Mouse (Mus musculus): ENCODE measurements around the gene Rpsa. TPM values are rescaled to one million over a fixed set of nuclear protein-coding genes. Genes with fewer than 3 reads are reported as not detected.

The Rpsa gene
- total RNA-seq (2021), result 100 to 1,000 TPM; 395 to 503 TPM
- long read RNA-seq, experiment 1, transcript Rpsa-201 (7 exons, 1,938 nt), result major isoform, 49 of 69 reads
- long read RNA-seq, experiment 1, partial matches to known transcripts, result 16 of 69 reads
- long read RNA-seq, experiment 1, other reads (novel, unspliced or antisense), result 1 of 69 reads
- long read RNA-seq, experiment 2, transcript Rpsa-201 (7 exons, 1,938 nt), result major isoform, 69 of 88 reads
- long read RNA-seq, experiment 2, partial matches to known transcripts, result 16 of 88 reads
- long read RNA-seq, experiment 2, other reads (novel, unspliced or antisense), result 2 of 88 reads

DNA sequence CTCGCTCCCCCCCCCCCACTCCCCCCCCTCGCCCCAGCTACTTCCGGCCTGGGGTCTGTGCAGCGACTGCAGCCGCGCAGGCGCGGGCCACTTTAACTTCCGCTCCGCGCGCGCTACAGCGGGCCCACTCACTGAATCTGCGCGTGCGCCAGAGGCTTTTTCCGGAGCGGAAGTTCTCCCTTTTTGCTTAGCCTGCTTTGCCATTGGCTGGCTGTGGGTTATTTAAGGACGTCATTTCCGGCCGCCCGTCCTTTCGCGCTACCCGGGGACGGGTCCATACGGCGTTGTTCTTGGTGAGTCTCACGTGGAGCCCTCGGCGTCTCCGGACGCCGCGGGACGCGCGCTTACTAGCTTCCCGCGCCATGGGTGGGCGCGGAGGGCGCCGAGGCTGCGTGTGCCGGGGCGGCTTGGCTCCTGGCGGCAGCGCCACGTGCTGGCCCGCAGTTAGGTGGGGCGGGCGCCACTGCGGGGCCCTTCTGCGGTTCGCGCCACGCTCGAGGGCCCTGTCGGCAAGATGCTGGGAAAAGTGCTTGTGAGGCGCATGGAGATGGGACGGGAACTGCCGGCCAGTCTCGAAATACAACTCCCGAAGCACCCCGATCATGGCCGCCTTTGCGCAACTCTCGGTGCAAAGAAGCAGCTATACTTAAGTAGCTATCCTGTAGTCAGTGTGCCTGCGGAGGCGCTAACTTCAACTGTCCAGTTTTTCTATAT, at the start of gene Rpsa:
Gene Rpsa, plus strand, starts transcription at position 152 of the 714 bp plus-strand sequence.
- peak within 1 kb of the TSS; percentile 95 for H3K27ac ChIP-seq
- TF ChIP-seq CTCF (IDR thresholded peaks at IDR 0.05), result no peak
- intact Hi-C loops (cut with DNase I), result loop anchor here (1.0 kb wide), 1 partner anchor 17 kb away; the partner anchor contains the start of gene Slc25a38
- H3K4me3 ChIP-seq, result peak within 1 kb of the TSS; percentile 97
- DNase-seq, result peak; percentile 98

DNA sequence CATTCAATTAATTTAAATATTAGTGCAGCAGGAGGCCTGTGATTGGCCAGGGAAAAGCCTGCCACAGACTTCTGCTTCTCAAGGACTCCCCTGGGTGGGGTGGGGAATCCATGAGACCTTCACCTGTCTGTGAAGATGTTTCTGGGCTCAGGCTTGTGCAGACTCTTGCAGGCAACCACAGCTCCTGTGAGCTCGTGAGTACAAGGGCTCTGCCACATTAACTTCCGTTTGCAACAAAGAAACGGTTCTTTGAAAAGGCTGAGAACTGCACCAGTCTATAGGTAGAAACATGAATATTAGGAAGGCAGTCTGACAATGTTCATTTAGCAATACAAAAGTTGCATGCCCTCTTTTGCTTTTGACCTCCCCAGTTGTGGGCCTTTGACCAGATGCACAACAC, 49.2 kb upstream of the Rpsa start:
- intact Hi-C loops (cut with DNase I), result loop anchor here (10.0 kb wide), 1 partner anchor 143 kb away; the partner anchor contains the start of genes Gorasp1 and Ttc21a
- no peak overlapping the region for H3K4me3 ChIP-seq
- no peak for DNase-seq
- H3K27ac ChIP-seq, result no peak overlapping the region
- no peak for TF ChIP-seq CTCF (IDR thresholded peaks at IDR 0.05)

DNA sequence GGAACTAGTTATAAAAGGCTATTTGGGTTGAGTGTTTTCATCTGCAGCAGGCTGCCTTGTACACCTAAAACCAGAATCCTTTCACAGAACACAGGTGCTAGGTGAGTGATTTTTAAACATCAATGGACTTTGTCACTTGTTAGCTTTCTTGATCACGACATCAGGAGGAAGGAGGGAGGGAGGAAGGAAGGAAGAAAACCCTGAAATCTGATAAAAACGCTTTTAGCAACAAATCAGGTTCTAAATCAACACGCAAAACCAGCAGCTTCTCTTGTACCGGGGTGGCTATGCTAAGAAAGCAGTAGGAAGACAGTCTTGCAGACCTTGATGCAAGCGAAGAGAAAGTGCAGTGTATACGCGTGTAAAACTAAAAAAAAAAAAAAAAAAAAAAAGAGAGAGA, 47.6 kb upstream of the Rpsa start:
- intact Hi-C loops (cut with DNase I), result loop anchor here (10.0 kb wide), 1 partner anchor 145 kb away; the partner anchor contains the start of genes Gorasp1 and Ttc21a
- Histone ChIP-seq H3K4me3 (no peak overlapping the region), H3K27ac (no peak overlapping the region)
- TF ChIP-seq CTCF (IDR thresholded peaks at IDR 0.05), result no peak
- DNase-seq, result no peak

DNA sequence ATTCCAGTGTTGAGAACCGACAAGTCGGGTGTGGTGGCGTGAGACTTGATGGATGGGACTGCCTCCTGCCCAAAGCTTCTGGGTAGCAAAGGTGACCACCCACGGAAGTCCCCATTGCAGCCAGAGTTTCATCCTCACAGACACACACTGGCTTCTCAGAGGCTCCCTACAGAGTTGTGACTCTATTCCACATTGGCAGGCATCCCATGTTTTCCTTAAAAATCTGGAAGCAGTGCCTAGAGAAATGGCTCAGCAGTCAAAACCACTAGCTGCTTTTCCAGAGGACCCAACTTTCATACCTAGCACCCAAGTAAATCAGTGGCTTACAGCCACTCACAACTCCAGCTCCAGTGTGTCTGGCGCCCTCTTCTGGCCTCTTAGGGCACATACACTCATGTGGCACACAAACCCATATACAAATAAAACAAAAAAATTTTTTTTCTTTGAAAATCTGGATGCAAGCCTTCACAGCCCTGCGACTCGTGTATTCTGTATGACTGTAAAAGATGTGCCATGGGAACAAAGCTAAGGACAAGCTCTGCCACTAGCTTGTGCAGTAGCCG, 46.9 kb upstream of the Rpsa start:
- TF ChIP-seq CTCF (IDR thresholded peaks at IDR 0.05), result peak; percentile 17; the same call in 1 of the 2 replicates
- intact Hi-C loops (cut with DNase I), result no loop called here
- Histone ChIP-seq H3K27ac (no peak overlapping the region), H3K4me3 (no peak overlapping the region)
- no peak for DNase-seq

DNA sequence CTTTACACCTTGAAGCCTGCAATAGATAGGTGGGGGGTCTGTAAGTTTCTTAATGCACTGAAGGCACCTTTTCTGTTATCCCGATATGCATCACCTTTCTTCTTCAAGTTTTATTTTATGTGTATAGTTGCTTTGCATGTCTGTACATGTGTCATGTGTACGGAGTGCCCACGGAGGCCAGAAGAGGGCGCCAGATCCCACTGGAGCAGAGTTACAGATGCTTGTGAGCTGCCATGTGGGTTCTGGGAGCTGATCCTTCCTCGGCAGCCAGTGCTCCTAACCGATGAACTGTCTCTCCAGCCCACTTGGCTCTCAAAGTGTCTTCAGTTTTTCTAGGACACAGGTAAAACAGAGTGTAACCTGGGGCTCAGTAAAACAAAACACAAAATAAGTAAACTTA, 46.2 kb upstream of the Rpsa start:
- DNase-seq, result no peak
- Histone ChIP-seq H3K27ac (no peak overlapping the region), H3K4me3 (no peak overlapping the region)
- TF ChIP-seq CTCF (IDR thresholded peaks at IDR 0.05), result no peak; the same call in 1 of the 2 replicates
- intact Hi-C loops (cut with DNase I), result no loop called here

DNA sequence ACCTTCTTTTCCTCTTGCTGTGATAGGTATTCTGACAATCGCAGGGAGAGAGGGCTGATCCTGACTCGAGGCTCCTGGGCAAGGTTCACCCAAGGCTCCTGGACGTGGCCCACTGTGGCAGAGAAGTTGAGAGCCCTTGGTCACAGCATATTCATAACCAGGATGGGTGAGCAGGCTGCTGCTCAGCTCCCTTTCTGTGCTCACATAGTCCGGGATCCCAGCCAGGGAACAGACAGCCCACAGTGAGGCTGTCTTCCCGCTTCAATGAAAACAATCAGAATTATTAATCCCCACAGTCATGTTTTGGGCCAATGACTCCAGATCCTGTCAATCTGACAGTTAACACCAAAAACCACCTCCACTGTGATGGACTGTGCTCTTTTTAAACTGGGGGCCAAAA, 45.5 kb upstream of the Rpsa start:
- Histone ChIP-seq H3K4me3 (no peak overlapping the region), H3K27ac (no peak overlapping the region)
- DNase-seq, result no peak
- TF ChIP-seq CTCF (IDR thresholded peaks at IDR 0.05), result no peak
- intact Hi-C loops (cut with DNase I), result no loop called here

DNA sequence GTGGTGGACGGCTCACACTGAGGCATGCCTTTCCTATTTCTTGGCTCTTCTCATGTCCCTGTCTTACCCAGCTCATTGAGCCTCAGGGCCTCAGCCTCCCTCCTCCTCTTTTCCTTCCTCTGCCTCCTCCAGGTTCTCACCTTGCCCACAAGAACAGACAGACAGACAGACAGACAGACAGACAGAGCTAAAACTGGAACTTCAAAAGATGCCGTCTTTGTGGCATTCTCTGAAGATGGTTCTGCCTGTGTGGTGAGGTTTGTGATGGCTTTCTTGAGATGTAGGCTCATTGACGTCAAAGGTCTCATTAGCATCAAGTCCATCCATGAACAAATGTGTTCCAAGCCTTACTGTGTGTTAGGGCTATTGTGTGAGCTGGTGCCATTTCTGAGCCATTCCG, 44.8 kb upstream of the Rpsa start:
- no peak for DNase-seq
- intact Hi-C loops (cut with DNase I), result no loop called here
- TF ChIP-seq CTCF (IDR thresholded peaks at IDR 0.05), result no peak
- Histone ChIP-seq H3K27ac (no peak overlapping the region), H3K4me3 (no peak overlapping the region)

DNA sequence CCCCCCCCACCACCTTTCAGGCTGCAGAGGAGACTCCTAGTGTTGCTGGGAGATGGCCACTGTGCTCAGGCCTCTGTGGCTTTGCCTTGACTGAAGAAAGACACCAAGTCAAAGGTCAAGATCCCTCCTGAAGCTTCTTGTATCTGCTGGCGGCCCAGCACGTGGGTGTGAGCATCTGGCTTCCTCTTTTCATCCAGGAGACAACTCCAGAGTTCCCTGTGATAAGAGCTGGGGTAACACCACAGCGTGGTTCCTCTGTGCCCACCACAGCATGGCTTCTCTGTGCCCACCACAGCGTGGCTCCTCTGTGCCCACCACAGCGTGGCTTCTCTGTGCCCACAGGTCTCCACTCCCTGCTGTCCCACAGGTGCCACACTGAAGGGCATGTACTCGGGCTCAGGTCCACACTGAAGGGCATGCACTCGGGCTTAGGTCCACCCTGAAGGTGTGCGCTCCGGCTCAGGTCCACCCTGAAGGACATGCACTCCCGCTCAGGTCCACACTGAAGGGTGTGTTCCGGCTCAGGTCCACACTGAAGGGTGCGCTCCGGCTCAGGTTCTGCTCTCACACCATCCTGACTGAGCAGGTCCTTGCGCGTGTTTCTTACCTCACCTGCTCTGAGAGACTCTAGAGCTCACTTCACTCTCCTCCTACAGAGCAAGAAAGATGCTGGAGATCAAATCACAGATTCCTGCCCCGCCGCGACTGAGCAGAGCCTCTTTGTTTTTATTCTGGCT, 44.2 kb upstream of the Rpsa start:
- TF ChIP-seq CTCF (IDR thresholded peaks at IDR 0.05), result no peak
- no peak for DNase-seq
- no peak overlapping the region for H3K27ac ChIP-seq
- no peak overlapping the region for H3K4me3 ChIP-seq
- intact Hi-C loops (cut with DNase I), result no loop called here

DNA sequence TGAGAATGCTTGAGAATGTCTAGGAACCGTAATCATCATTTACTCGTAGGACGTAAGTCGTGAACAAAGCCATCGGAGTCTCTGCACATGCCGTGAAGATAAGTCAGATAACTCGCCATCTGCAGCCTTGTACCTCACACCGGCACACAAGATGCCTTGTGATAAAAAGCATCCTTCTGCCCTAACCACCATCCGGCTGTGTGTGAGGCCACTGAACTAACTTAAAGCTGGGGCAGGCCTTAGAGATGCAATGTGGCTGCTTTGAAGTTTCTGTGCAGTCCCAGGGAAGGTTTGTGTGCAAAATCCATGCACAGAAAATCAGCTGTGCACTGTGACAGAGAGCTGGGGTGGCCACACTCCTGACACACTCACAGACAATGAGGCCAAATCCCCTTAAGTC, 43.1 kb upstream of the Rpsa start:
- H3K4me3 ChIP-seq, result no peak overlapping the region
- DNase-seq, result no peak
- intact Hi-C loops (cut with DNase I), result no loop called here
- no peak for TF ChIP-seq CTCF (IDR thresholded peaks at IDR 0.05)
- H3K27ac ChIP-seq, result no peak overlapping the region

DNA sequence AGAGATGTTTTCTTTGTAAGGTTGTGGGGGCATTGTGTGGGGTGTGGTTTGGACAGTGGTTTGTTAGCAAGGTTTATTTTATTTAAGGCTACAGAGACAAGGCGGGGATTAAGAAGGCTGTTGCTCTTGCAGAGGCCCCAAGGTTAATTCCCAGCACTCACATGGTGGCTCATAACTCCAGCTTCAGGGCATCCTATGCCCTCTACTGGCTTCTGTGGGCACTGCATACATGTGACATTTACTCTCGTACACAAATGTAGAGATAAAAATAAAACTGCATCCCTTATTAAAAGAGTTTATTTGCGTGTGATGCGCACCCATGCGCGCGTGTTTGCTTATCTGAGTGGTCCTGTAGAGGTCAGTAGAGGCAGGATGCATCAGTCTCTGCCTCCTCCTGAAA, 38.4 kb upstream of the Rpsa start:
- intact Hi-C loops (cut with DNase I), result no loop called here
- DNase-seq, result no peak
- Histone ChIP-seq H3K4me3 (no peak overlapping the region), H3K27ac (no peak overlapping the region)
- TF ChIP-seq CTCF (IDR thresholded peaks at IDR 0.05), result peak; percentile 7; the same call in 1 of the 2 replicates

DNA sequence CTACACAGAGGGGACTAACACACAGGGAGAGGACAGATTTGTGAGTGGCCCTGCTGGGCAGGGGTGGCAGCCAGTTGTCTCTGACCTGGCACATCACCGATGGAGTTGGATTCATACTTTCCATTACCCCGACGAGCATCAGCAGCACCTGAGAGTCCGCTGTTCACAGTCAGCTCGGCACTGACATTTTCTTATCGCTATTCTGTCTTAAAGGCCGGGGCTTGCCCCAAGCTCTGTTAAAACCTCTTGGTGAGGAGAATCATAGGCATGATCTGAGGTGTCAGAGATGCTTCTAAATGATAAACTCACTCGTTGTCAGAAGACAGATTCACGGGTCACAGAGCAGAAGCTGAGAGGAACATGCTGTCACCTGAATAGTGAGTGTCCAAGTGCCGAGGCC, 36.4 kb upstream of the Rpsa start:
- no peak for TF ChIP-seq CTCF (IDR thresholded peaks at IDR 0.05)
- Histone ChIP-seq H3K4me3 (no peak overlapping the region), H3K27ac (no peak overlapping the region)
- intact Hi-C loops (cut with DNase I), result no loop called here
- DNase-seq, result no peak

DNA sequence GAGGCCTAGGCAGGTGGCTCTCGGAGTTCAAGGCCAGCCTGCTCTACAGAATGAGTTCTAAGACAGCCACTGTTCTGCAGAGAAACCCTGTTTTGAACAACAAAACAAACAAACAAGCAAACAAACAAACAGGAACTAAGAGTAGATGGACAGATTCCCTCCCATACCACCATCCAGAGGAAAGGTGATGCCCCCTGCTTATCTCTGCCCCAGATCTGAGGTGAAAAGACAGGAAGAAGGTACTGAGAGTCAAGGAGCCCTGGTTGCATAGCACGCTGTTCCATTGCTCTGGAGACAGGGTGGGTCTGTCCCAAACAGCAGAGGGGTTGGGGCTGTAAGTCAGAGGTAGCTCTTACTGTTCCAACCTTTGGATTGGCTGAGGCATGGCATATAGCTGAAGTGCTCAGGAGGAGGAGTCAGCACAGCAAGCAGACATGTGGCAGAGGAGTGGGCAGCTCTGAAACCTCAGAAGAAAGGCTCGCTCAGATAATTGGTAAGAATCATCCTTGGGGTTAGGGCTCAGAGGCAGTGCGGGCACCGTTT, 35.7 kb upstream of the Rpsa start, which contains the start of gene Ccr8:
Gene Ccr8, plus strand, starts transcription at position 419 of the 543 bp plus-strand sequence.
- intact Hi-C loops (cut with DNase I), result no loop called here
- Histone ChIP-seq H3K27ac (no peak within 1 kb of the TSS), H3K4me3 (no peak within 1 kb of the TSS)
- TF ChIP-seq CTCF (IDR thresholded peaks at IDR 0.05), result no peak
- DNase-seq, result no peak

All from gastrocnemius, adult 2 months (tissue).